Mouse (Mus musculus) layer of hippocampus, postnatal 10 days (tissue): Measurements from ENCODE around the gene Srsf2. TPM values are rescaled to one million over a fixed set of nuclear protein-coding genes. Genes with fewer than 3 reads are reported as not detected.
A peak's percentile ranks its signal among the peaks of the same experiment; 100 is the strongest.
"Not testable (repeated sequence)": the region's sequence is repeated elsewhere in the genome, so short reads cannot be mapped to it uniquely, and the experiment has no call there.

Experiments
- DNase-seq, 2 experiments: peaks; one replicate each; pipeline ENCODE4 v3.0.0; 2021; ENCODE audit warnings: low spot score in 2 of 2
- total RNA-seq, 2 experiments: library from RNA; stranded (reverse); gene quantifications; 2 replicates each; pipeline ENCODE4 v1.2.3; 2021

Srsf2 gene
- total RNA-seq, 2 experiments from 2014 or later = 217 to 239 TPM

GRCm38 (mm10) chr11:116834954-116835353 is 17.9 kb downstream of the Srsf2 start:
- no peak for DNase-seq

- DNase-seq = no peak
Observed at GRCm38 (mm10) chr11:116832172-116832685, 20.7 kb downstream of the Srsf2 start.

GRCm38 (mm10) chr11:116827534-116828165 is 25.2 kb downstream of the Srsf2 start, which contains the start of gene Mxra7:
Gene Mxra7, minus strand, starts transcription at chr11:116828046.
- peak; percentile 77 to 85 for DNase-seq

GRCm38 (mm10) chr11:116826550-116827504 is 26.1 kb downstream of the Srsf2 start:
- DNase-seq = no peak

- DNase-seq = no peak
Observed at GRCm38 (mm10) chr11:116825230-116825629, 27.7 kb downstream of the Srsf2 start.

- not testable (repeated sequence) for DNase-seq
Observed at GRCm38 (mm10) chr11:116823885-116824284, 29.0 kb downstream of the Srsf2 start.

- DNase-seq = no peak
Observed at GRCm38 (mm10) chr11:116823255-116823654, 29.6 kb downstream of the Srsf2 start.

- DNase-seq = no peak
Observed at GRCm38 (mm10) chr11:116822626-116823025, 30.3 kb downstream of the Srsf2 start.

GRCm38 (mm10) chr11:116822215-116822614 is 30.7 kb downstream of the Srsf2 start:
- no peak for DNase-seq

- DNase-seq = no peak
Observed at GRCm38 (mm10) chr11:116821057-116821940, 31.6 kb downstream of the Srsf2 start.

GRCm38 (mm10) chr11:116819932-116820593 is 32.8 kb downstream of the Srsf2 start:
- DNase-seq = no peak

GRCm38 (mm10) chr11:116818722-116819121 is 34.2 kb downstream of the Srsf2 start:
- no peak for DNase-seq

GRCm38 (mm10) chr11:116817567-116817966 is 35.3 kb downstream of the Srsf2 start:
- DNase-seq = no peak

- no peak for DNase-seq
Observed at GRCm38 (mm10) chr11:116816769-116817168, 36.1 kb downstream of the Srsf2 start.

- no peak for DNase-seq
Observed at GRCm38 (mm10) chr11:116814884-116815415, 37.9 kb downstream of the Srsf2 start.

- peak; percentile 50 to 52 for DNase-seq
Observed at GRCm38 (mm10) chr11:116814076-116814883, 38.6 kb downstream of the Srsf2 start.

GRCm38 (mm10) chr11:116813610-116814009 is 39.3 kb downstream of the Srsf2 start:
- no peak for DNase-seq

- DNase-seq = no peak
Observed at GRCm38 (mm10) chr11:116812793-116813529, 39.9 kb downstream of the Srsf2 start.
